Mouse (Mus musculus) spleen, embryonic (tissue): ENCODE data around the gene Xpnpep2.

Source experiments
- CTCF ChIA-PET: fragments of 350-600 bp; sonication (Branson Sonifier 250); formaldehyde crosslinking; loops from one replicate; lab custom pipeline; 2022; lab: Charles Lee

Gene Xpnpep2

DNA sequence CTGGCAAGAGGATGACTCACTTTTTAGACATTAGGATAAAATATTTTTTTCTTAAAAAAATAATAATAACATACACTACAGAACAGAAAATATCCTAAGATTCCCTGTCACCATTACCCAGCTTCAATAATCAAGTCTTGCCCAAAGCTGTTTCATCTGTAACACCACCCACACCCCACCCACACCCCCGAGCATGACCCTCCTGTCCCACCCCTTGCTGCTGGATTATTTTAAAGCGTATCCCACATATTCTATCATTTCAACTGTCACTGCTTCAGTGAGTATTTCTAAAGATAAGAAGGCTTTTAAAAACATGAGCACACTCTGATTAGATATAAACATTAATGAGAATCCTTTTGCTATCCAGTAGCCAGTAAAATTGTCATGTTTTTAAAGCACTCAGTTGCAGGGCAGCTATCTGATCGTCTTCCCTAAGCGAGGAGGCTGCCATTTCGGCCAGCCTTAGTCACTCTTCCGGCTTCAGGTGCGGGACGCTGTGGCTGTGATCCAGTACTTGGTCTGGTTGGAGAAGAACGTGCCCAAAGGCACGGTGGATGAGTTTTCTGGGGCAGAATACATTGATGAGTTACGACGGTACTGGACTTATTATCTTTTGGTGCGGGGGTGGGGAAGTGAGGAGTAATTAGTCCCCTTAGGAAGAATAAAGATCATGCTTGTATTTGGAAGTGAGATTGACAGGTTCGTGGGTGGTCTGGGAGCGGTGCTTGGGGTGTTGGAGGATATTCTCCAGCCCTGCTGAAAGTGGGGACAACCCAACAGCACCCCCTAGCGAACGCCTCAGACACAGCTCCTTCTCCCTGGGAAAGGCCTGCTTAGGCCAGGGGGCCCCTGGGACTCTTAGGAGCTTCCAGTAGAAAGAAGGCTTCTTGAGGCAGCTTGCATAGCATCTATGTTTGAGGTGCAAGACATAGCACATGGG lies 15.9 kb downstream of the Xpnpep2 start:
- CTCF ChIA-PET: no interaction called here

DNA sequence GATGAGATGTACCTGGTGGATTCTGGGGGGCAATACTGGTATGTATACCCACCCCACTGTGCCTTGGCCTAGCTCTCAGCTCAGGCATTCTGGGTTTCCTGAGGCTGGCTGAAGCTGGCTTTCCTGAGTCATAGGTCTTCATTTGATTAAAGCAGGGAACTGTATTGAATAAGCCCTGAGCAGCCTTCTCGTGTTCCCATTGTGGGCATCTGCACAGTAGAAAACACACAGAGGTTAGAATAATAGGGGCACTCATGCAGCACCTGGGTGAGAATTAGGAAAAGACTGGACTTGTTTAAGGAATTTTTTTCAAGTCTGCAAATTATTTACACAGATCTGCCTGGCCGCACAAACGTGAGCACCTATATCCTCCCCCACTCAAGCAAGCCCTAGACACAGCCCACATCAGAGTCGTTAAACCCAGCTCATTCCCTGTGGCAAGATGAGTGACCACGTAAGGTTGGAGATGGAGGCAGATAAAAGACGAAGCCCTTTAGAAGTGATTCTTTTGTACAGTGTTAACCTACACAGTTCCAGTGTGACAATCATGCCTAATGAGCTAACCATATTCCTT lies 18.5 kb downstream of the Xpnpep2 start:
- CTCF ChIA-PET: interaction anchor here (0.5 to 1.5 kb wide), 2 partner anchors 20 to 33 kb away, joined by 3 to 4 read pairs; no protein-coding TSS in a partner anchor

DNA sequence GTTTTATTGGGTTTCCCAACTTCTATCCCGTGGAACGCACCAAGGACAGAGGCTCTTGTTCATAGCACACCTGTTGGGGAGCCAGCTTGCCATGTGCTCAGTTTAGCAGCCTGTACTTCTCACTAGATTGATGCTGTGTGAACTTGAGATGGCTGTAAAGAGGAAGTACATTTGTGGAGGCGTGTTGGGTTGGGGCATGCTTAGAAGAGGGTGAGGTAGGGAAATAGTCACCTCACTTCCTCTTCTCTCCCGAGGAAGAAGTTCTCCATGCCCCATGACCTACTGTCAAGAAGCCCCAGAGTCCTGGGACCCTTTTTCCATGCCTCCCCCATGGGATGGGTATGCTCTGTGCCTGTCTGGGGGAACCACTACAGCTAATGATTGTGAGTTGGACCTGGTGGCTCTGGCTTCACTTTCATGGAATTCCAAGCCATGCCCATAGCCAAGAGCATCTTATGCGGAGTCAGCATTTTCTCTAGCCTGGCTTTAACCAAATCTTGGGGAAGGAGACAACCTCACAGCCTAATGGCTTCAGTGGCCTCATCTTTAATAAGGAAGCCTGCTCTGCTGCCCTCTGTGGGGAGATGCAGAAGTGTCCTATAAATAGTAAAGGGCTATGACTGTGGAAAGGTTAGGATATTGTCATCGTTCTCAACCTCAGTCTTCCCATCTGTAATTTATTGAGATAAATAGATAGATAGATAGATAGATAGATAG lies 19.1 kb downstream of the Xpnpep2 start:
- CTCF ChIA-PET: interaction anchor here (1.5 kb wide), 1 partner anchor 19 kb away, joined by 4 read pairs; no protein-coding TSS in a partner anchor

DNA sequence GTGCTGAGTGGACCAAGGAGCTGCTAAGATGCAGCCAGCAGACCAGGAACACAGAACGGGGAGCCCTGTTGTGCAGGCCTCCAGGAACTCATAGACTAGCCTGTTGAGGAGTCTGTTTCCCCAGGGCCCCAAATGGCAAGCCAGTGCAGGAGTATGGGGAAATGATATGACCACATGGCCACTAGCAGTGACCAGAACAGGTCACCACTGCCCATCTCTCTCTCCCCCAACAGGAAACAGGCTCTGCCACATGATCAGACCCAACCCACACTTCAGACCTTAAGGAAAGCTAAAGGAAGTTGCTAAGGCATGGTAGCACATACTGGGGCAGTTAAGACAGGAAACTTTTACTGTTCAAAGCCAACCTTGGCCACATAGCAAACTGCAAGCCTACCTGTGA lies 20.6 kb downstream of the Xpnpep2 start:
- CTCF ChIA-PET: no interaction called here

DNA sequence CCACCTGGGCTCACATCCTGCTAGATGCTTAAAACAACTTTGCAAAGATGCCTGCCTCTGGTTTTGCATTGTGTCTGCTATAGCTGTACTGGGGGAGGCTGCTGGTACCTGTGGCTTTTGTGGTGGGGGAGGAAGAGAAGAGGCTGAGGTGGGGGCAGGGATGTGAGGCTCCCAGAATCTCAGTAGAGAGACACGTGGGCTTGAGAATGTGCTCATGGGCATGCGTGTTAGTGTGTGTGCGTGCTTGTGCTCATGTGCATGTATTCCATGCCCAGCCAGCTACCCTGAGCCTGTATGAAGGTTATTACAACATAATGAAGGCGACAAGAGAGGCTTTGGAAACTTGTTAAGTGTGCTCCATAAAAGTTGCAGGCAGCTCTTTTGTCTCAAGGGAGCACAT lies 28.4 kb downstream of the Xpnpep2 start:
- CTCF ChIA-PET: interaction anchor here (0.6 kb wide), 1 partner anchor 13 kb away, joined by 3 read pairs; no protein-coding TSS in a partner anchor

DNA sequence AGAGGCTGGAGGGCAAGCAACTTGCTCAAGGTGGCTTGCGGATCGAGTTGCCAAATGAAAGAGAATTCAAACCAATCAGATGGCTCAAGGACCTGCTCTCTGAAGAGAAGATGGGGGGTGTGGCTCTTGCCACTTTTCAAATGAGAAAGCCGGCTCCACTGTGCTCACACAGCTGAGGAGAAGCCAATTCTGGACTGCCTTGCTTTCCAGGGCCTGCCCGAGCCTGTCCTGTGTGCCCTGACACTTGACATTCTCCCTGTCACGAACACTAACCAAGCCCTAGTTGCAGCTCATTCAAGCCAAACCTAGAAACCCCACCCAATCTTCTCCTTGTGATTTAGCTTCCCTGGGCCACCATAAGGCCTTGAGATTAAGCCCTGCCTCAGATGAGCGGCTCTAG lies 29.5 kb downstream of the Xpnpep2 start:
- CTCF ChIA-PET: no interaction called here

DNA sequence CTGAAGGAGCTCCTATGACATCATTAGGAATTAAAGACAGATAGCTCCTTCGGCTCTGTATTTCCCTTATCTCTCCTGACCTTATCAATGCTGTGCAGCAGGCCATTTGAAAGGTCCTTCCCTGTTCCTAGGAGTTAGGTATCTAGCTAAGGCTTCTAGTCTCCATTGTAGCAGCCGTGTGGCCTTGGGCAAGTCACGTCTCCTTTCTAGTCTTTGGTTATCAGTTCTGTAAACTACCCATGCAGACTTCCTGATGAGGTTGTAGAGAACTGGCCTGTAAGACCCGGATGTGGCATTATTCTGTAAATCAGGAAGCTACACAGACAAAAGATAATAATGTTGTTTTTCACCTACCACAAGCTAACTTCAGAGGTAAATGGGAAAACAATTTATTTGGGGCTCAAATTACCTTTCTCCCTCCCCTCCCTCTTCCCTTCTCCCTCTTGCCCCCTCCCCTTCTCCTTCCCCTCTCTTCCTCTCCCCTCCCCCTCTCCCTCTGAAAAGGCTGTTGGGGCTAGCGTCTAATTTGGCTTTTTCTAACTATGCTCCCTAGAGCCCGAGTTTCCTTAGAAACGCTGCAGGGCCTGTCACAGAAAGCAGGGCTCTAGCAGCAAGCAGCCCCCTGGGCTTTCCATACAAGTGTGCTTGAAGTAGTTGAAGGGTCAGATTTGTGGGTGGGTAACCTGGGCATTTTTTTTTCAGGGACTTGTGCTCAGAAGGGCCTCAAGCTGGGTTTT lies 30.2 kb downstream of the Xpnpep2 start:
- CTCF ChIA-PET: no interaction called here

DNA sequence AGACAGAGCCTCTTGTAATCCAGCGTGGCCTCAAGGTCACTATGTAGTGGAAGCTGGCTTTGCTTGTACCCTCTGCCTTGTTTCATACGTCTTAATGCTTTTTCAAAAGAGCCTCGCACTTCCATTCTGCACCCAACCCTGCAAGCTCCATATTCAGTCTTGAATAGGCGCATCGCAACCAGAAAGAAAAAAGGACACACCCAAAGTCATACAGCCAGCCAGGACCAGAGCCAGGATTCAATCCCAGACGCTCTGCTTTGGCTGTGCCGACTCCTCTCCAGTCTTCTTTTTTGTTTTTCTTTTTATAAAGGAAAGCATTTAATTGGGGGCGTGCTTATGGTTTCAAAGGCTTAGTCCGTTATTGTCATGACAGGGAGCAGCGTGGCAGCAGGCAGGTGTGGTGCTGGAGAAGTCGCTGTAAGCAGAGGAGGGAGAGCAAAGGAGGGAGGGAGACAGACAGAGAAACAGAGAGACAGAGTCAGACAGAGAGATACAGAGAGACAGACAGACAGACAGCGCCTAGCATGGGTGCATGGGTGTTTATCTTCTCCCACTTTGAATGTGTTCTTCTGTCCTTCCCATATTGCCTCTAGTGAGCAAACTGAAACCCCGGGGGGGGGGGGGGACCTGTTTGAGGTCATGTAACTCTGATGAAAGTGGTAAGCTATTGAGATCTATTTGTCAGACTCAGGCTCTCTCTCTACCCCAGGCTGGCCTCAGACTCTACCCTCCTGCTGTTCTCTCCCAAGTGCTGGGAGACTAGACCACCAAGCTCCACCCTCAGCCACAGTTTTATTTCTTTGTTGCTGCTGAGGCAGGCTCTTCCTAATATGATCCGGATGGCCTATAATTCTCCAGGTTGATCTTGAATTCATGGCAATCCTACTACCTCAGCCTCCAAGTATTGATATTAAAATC lies 31.1 kb downstream of the Xpnpep2 start:
- CTCF ChIA-PET: interaction anchor here (0.7 kb wide), 1 partner anchor 125 kb away, joined by 3 read pairs; no protein-coding TSS in a partner anchor

DNA sequence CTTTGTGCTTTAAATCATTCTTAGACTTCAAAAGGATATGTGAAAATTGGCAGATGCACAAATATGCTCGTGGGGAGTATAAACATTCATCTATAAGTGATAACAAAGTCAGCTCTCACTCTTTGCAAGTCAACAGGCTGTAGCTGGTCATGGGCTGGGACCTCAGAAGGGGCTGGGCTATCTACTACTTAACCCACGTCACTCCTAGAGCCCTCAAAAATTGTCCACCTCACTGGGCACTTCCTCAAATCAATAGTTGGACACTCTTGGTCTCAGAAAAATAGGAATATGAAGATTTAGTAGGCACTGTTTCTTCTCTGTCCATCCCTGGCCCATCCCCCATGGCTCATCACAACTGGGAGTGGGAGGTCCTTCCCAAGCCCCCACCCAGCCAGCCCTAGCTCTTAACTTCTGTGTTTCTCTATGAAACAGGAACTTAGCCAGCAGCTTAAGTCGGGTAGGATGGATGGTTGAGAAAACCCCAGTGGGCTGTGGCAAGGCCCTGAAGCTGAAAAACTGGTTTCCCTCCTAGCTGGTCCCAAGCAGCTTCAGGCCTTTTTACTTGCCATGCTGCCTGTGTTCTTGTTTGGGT lies 31.9 kb downstream of the Xpnpep2 start:
- CTCF ChIA-PET: interaction anchor here (0.7 kb wide), 1 partner anchor 124 kb away, joined by 3 read pairs; no protein-coding TSS in a partner anchor

DNA sequence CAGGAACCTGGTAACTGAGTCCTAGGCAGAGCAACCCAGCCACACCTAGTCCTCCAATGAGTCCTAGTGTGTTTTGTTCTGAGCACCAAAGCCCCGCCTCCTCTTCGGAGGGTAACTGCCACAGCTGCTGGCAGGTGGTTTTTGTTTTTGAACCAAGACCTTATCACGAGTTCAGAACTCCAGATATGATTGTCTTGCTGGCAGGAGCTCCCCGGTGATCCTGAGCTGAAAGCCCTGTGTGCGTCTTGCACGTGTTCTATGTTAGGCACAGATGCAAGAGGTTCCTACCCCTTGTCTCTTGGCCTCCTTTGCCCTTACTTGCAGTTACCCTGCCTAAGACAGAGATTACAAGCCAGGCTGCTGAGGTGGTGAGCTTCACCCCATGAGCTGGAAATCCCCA lies 33.0 kb downstream of the Xpnpep2 start:
- CTCF ChIA-PET: interaction anchor here (1.2 kb wide), 1 partner anchor 356 kb away, joined by 3 read pairs; no protein-coding TSS in a partner anchor

DNA sequence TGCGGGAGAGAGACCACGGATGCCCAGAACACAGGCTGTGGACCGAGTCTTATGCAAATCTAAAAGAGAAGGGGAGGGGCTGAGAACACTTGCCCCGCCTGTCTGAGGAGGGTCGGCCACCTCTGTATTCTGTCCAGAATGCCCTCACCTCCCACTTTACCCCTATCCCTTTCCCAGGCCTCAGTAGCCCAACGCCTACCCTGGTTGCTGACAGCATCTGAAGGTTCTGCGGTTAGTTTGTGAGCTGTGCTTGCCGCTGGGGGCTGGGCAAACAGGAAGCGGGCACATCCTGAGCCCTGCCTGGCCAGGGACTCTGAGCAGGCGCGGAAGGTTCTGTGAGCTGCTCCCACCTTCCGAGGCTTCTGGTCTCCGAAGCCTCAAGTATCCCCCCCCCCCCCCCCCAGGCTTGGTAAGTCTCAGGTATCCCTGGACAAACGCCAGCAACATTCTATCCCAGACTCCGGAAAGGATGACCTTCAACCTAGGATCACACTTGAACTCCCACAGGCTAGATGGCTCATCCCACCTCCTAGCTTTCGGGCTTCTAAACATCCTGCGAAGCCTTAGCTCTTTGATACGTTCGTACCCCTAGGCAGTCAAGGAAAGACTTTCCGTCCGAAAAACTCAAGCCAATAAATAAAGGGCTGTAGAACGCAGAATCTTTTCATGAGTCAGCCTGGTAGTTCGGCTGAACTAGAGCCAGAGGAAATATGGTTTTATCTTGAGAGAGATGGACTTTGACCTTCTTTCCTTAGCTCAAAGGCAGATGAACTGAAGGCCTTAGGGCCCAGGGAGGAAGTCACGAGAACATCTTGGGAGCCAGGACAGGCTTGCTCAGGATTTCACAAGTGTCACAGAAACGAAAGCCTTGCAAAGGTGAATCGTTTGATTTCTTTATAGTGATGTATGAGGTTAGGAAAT lies 35.1 kb downstream of the Xpnpep2 start:
- CTCF ChIA-PET: no interaction called here

DNA sequence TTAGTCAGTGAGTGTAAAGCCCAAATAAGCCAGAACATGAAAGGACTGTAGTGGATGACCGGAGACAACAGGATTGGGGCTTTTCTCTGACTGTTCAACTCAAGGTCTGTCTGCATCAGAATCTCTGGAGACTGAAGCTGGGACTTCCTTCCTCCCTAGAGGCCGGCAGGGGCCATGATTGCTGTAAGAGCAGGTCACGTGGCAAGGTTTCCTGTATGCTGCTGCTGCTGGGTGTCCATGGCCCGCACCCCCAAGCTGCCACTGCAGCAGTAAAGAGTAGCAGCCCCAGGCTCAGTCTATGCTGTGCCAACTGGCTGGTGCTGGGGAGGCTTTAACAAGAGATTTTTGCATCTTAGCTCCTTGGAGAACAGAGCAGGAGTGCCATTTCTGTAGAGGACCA lies 37.7 kb downstream of the Xpnpep2 start, which contains the start of gene Sash3:
Gene Sash3 (plus strand): TSS at position 175 of the 400 bp plus-strand sequence.
- CTCF ChIA-PET: interaction anchor here (1.1 kb wide), 1 partner anchor 19 kb away, joined by 4 read pairs; no protein-coding TSS in a partner anchor

DNA sequence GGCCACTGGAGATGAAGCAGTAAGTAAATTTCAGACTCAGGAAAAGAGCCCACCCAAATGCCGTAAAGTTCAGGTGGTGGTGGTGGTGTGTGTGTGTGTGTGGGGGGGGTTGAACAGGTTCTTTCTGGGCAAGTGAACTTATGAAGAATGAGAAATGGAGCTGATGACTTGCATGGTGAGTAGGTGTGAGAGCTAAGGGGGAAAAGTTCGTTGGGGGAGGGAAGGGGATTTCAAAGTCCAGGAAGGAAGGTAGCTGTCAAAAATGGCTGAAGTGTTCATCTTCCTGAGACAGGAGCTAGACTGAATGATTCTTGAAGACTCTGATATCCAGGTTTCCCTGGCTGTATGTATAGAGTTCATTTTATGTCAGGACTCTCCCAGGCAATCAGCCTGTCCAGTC lies 38.7 kb downstream of the Xpnpep2 start:
- CTCF ChIA-PET: interaction anchor here (1.1 kb wide), 1 partner anchor 20 kb away, joined by 4 read pairs; no protein-coding TSS in a partner anchor

DNA sequence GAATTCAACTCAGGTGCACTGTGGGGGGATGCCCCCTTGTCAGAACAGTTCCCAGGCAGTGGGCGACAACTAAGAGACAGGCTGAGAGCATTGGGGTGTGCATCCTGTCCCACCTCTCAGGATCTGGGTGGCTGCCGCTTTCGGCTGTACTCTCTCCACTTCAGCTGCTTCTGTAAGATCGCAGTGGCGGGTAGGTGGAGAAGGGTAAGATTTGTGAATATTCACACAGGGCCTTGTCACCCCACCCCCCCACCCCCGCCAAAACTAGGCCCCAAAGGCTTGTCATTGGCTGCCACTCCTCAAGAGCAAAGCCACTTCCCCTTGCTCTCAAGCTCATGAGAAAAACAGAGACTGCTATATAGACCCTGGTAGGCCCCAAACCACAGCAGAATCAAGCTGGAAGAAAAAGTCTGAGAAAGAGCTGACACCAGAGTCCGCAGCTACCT lies 39.2 kb downstream of the Xpnpep2 start:
- CTCF ChIA-PET: no interaction called here

DNA sequence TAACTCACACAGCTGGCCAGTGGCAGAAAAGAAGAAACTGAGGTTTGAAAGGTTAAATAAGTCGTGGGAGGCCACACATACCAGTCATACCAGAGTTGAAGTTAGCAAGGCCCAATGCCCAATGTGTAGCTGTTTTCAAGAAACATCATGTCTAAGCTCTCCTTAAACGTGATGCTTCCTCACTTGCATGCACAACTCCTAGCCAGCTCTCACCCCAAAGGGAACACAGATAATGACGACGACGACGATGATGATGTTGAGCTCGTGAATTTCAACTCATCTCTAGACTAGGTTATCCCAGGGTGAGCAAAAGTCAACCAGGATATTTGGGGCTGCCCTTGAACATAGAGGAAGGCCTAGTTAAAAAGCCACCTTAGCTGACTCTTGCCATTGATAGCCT lies 43.6 kb downstream of the Xpnpep2 start:
- CTCF ChIA-PET: interaction anchor here (0.5 kb wide), 1 partner anchor 195 kb away, joined by 10 read pairs; no protein-coding TSS in a partner anchor

DNA sequence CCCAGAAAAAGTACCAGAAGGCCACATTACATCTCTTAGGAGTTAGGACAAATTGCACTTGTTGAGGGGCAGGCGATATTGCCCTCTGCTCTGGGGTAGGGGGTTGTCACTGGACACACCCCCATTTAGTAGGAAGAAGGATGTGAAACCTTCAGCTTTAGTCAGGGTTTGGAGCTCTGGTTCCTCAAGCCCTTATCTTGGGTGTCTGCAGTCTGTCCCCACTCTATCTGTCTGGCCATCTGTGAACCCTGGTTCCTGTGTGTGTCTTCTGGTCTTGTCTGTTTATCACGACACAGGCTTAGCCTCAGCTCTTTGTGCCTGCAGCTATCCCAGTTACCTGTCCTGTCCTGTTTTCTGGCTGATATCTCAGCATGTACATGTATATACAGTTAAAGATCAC lies 44.9 kb downstream of the Xpnpep2 start:
- CTCF ChIA-PET: no interaction called here

DNA sequence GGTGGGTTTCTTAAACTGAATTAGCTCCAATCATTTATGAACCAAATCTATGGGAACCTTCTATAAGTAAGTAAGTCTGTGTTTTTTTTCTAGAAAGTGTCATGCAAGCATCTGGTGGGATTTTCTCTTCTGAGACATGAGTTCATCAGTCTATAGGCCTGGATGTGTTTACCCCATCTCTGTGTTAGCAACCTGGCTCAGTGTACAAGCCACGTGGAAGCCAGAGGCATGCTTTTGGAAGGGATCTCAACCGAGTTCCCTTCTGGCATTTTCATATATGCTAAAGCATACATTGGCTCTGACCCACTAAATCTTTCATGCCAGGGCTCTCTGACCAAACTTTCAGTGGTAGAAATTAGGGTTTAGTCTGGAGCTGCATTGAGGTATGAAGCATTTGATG lies 45.4 kb downstream of the Xpnpep2 start:
- CTCF ChIA-PET: no interaction called here

DNA sequence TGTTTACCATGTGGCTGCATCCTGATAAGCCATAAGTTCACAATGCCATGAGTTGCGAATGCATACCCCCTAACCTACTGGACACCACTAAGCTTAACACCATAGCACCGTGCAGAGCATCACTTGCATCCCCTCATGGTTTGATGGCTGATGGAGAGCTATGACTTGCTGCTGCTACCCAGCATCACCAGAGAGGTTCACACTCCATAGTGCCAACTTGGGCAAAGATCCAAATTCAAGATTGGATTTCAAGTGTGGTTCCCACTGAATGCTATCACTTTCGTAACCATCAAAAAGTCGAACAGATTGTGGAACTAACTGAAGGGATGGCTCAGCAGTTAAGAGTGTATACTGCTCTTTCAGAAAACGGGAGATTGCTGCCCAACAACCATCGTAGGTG lies 47.0 kb downstream of the Xpnpep2 start:
- CTCF ChIA-PET: no interaction called here
